Mouse (Mus musculus) spleen, postnatal 36 days (tissue): ENCODE measurements around the gene Pp2d1.

Experiments used
- DNase-seq, 2 experiments: peaks; one replicate each; pipeline ENCODE4 v3.0.0; 2022; ENCODE audit warnings: low spot score in 2 of 2, mixed read lengths in 1 of 2

The Pp2d1 gene

DNA sequence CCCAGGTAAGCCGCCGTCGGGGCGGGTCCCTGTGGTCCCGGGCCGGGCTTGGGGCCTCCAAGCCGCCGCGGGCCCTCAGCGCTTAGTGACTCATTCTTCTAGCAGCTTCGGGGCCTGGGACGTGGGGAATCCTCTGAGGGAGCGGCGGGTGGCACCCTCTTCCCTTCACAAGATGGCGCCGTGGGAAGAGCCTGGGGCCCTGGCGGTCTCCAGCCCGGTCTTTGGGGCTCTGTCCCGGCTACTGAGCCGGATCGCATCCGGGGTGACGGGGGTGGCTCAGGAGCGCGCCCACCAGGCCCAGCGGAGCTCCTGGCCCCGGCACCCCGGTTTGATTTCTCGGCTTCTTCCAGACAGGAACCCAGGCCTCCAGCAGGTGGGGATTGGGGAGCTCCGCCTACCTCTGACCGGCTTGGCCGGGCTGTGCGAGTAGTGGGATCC lies 59.6 kb downstream of the Pp2d1 start:
- peak; percentile 37 to 40 for DNase-seq

DNA sequence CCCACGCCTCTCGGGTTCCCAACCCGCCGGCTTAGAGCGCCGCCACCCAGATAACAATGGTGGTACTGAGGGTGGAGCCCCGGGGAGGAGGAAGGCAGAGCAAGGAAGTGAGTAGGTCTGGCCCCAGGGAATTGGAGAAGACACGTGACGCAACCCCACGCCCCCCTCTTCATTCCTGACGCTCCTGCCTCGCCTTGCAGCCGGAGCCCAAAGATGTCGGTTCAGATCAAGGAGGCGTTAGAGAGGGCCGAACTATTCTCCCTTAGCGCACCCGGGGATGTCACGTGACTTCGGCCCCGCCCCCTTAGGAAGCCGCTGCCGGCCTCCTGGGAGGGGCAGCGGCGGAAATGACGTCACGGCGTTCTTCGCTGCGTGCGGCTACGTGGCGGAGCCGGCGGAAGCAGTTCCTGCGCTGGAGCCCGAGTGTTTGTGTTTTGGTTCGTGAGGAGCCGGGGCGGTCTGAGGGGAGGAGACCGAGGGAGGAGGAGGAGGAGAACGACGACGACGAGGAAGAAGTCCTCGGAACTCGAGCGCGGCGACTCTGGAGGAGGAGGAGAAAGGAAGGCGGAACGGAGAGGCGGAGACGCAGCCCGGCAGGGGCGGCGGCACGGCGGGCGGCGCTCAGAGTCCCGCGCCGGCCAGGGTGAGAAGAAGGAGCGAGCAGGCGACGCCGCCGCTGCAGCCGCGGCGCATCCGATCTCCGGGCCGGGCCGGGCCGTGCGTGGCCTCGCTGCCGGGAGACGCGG lies 60.2 kb downstream of the Pp2d1 start, which contains the start of gene Rab5a:
Rab5a (plus strand) TSS at position 377 of the 746 bp plus-strand sequence.
- peak; percentile 98 to 99 for DNase-seq

DNA sequence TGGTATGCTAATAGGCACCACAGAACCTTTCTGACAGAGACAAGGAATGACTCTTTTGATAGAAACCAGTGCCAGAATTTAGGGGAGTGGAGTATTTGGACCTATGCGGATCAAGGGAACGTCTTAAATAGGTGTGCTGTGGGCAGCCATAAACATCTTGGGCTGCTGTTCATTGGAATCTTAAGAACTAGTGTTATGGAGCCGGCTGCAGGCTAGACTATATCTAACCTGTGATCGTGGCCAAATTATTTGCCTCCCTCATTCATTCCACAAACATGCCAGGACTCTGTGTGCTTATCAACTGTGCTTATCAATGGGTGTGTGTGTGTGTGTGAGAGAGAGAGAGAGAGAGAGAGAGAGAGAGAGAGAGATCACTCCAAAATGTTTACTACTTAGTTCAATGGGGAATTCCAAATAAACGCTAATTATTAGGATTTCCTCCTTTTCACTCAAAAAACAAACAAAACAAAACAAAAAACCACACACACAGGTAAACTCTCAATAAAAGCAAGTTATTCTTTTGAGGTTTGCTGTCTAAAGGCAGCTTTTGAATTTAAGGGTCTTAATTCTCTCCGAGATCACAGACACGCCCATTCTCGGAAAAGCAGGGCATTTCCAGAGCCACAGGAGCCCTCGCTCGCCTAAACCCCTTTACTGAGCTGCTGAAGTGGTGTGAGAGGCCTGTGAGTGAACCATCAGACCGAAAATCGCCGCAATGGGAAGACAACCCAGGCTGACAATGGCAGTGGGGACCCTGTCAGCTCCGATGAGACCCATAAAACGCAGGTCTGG lies 61.0 kb downstream of the Pp2d1 start:
- no peak for DNase-seq

DNA sequence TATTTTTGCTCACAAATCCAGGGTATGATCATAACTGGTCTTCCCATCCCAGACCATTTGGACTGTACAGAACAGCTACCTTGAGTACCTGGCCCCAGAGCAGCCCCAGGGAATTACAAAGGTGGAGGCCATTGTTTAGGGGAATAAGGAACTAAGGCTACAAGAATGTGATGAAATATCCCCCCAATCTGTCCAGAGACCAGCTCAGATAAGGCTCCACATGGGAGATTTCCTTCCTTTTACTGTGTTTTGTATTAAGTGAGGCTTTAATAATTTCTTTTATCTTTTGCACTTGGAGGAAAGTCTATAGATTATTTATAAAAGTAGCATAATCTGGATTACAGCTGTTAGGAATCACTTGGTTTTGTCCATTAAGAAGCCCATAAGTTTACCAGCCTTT lies 70.6 kb downstream of the Pp2d1 start:
- DNase-seq: no peak

DNA sequence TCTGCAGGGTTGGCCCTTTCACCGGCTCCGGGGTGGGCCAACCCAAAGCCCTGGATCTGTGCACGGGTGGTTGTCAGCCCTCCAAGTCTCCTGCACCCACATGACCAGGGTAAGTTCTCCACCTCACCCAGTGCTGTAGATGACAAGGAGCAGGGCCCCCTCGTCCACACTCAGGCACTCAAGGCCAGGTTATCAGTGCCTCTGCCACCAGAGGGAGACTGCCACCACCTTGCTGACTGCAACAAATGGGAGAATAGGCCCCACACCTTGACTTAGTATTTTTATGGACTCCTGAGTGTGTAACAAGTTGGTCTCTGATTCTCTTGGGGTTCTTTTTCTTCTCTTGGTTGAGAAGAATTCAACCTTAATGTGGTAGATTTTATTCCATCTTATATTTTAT lies 73.7 kb downstream of the Pp2d1 start:
- DNase-seq: no peak

DNA sequence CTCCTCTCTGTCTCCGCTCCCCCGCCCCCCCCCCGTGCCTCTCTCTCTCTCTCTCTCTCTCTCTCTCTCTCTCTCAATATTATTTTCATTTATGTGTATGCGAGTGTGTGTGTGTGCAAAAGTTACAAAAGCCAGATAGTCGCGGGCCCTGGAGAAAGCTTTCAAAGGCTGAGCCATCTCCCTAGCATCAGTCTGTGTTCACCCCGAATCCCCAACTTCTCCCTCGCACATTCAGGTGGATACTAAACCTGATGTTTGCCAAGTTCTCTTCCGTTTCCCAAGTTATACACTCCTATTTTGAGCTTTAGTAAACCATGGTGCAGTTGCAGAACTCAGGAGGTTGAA lies 75.8 kb downstream of the Pp2d1 start:
- no peak for DNase-seq

DNA sequence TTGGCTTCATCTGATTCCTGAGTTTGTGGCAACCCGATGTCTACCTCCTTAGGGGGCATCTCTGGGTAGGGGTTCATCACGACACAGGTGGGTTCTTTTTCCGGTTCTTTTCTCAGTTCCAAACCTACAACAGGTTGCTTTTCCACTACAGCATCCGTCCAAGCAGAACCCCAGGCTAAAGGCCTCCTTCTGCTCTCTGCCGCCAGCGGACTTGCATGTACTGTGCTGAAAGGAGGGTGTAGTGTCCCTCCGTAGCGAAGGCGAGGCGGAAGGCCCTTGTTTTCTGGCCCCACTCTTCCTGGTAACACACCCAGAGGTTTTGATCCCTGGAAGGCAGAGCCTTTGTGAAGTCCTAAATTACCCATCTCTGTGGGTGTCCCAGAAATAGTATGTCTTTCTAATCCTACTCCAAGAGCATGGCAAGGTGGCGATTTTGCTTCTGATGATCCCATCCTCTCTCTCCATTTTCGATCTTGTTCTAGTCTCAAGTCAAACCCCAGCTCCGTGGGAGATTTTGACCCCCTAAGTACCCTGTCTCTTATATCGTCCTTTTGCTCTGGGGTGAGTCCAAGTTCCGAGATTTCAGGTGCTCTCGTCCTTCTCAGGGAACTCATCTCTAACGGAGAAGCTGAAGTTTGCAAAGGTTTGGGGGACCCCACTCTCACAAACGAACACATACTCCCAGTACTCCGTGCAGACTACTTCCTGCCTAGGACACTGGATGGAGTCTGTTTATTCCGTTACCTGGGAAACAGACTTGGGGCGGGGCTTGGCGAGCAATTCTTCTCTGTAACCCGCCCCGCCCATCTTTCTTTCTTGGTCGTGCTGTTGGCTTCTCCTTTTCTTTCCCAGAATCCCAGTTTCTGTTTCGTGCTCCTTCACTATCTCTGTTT lies 76.4 kb downstream of the Pp2d1 start, which contains the start of gene Efhb:
Efhb (minus strand) TSS at position 719 of the 893 bp plus-strand sequence.
- DNase-seq: peak; percentile 47 to 60
